Mouse (Mus musculus) gastrocnemius, postnatal 36 days (tissue): ENCODE data around the gene Calcr. TPM values are rescaled to one million over a fixed set of nuclear protein-coding genes. Genes with fewer than 3 reads are reported as not detected.
"Not testable (repeated sequence)": the region's sequence is repeated elsewhere in the genome, so short reads cannot be mapped to it uniquely, and the experiment has no call there.

Source experiments
- DNase-seq, 2 experiments: peaks; one replicate each; pipeline ENCODE4 v3.0.0; 2022
- intact Hi-C: fragments of 180-260 bp; cut with DNase I; formaldehyde crosslinking; loops from one replicate; pipeline ENCODE4 v1.15.1; 2025
- long read RNA-seq, 2 experiments: library from polyadenylated mRNA; stranded (forward); transcript quantifications; one replicate each; pipeline ENCODE4 v2.0.0; 2021
- microRNA-seq, 2 experiments: library from miRNA; unstranded; fragments of <30 nt; microRNA quantifications; one replicate each; pipeline ENCODE4 v1.2.0; 2021
- total RNA-seq, 2 experiments: library from RNA; stranded (reverse); gene quantifications; 2 replicates each; pipeline ENCODE4 v1.2.3; 2021

Gene Calcr
- under 1 TPM; 0.52 to 0.64 TPM for total RNA-seq
- long read RNA-seq, experiment 1 = 0 reads
- long read RNA-seq, experiment 2, partial matches to known transcripts = 1 of 2 reads
- long read RNA-seq, experiment 2, other reads (novel, unspliced or antisense) = 0 of 2 reads

DNA sequence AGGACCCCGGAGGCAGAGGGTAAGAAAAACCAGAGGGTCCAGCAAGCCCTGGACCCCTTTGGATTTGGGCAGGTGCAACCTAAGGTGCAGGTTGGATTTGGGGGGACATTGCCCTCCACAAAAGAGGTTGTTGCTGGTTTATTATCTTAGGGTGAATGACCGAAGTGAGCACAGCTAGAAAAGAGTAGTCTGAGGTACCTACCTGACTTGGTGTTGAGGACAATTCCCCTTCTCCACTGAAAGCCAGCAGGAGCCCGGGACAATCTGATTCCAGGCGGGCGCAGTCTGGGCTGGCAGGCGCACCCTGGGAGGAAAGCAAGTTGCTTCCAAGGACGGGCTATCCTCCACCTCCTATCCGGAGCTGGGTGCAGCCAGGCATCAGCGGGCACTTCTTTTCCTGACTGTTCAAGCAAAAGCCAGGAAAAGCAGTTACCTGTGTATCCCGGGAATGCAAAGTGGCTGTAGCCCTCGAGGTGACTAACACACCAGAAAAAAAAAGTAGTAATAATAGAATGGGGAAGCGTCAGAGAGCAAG lies at the start of gene Calcr:
TSS of gene Calcr (minus strand) at position 485 of the 535 bp plus-strand sequence.
- intact Hi-C loops = no loop called here

DNA sequence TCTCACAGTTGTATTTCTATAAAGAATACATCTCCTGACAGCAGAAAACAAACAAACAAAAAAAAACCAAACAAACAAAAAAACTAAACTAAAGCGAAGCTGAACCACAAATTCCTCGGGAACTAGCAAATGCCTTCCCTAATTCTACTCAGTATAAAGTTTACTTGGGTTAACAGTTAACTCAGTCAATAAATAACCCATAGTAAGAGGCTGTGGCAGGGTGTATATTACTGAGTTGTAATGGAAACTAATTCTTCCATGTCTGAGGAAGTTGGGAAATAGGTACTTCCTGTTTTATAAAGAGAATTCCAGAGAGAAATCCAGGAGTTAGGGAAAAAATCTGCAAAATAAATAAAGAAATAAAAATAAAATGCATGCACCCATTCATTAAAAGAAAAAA lies 3.0 kb upstream of the Calcr start:
- no peak for DNase-seq
- intact Hi-C loops = no loop called here

More for the DNA sequence above, at the start of gene Calcr:
- no peak for DNase-seq

DNA sequence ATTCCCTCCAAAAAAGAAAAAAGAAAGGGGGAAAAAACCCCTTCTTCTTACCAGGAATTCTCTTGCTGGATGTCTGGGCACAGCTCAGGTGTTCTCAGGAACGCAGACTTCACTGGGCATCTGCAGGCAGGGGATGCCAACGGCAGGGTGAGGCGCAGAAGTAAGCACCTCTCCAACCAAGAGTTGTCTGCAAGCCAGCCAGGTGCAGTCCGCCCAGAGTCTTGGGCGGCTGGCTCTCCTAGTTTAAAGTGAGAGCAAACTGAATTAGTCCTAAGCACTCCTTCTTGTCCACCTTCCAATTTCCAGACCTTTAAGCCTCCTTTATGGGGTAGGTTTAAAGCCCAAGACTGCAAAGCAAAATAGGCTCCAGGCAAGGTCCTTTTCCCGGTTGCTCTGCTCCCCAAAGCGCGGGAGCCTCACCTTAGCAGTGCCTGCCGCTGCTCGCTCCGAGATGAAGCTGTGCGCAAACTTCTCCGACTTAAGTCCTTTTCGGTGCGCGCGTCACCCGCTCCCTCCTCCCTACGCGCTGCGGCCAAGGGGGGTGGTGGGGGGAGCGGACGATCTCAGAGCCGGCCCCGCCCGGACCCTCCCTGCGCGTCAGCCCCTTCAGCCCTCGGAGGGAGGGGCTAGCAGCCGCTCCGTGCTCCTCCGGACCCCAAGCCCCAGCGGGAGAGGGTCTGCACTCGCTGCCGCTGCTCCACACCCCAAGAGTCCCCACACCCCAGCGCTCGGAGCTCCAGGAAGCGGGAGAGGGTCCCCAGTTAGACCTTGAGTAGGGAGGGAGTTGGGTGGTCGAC lies 1.1 kb downstream of the Calcr start:
- intact Hi-C loops = no loop called here
- DNase-seq = no peak

DNA sequence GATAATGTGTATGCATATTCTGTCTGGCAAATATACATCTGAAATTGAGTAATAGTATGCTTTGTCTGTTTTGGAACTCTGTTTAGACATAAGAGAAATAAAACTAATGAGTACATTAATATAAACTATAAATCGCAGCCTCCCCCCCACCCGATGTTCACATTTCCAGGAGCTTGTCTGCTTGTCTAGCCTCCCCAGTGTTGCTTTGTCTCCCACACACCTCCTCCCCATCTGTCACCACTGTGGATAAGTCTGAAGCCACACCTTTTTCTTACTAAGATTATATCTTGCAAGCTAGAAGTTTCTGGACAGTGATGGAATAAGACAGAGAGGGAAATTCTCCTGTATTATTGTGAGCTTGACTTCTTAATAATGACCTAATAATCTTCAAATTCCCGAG lies 12.9 kb downstream of the Calcr start:
- intact Hi-C loops = no loop called here

DNA sequence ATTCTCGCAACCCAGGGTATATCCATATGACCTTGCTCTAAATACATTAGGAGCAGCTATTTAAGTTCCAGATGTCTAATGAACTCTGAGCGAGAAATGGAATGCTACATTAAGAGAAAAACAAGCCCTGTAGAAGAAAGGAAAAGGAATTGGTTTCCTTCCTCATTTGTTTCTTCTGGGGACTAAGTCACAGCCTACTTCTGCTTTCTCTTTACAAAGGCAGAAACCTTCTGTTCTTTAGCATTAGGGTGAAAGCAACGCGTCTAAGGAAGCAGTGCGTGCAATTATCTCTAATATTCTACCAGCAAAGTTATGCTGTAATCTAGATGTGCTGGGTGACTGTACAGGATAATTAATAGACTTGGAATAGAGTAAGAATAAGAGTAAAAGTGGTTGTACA lies 14.9 kb downstream of the Calcr start:
- DNase-seq = no peak
- intact Hi-C loops = loop anchor here (10.0 kb wide), 1 partner anchor 235 kb away; no protein-coding TSS in a partner anchor

More for the DNA sequence above, 12.9 kb downstream of the Calcr start:
- DNase-seq = no peak

DNA sequence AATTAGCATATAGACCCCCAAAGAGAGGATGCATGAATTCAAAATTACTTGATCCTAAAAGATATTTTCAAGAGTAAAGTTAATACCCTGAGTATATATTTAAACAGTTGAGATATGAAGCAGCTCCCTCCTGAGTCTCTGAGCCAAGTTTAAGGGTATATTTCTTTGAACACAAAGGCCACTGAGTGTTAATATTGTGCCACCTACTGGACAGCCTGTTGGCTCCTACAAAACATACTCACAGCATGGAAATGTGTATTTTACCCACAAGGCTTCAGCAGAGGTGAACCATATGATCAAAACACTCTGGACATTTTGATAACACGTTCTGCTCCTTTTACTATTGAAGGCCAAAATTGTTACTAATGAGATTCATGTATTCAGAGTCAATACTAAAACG lies 19.0 kb downstream of the Calcr start:
- DNase-seq = no peak
- intact Hi-C loops = loop anchor here (10.0 kb wide), 1 partner anchor 231 kb away; no protein-coding TSS in a partner anchor

DNA sequence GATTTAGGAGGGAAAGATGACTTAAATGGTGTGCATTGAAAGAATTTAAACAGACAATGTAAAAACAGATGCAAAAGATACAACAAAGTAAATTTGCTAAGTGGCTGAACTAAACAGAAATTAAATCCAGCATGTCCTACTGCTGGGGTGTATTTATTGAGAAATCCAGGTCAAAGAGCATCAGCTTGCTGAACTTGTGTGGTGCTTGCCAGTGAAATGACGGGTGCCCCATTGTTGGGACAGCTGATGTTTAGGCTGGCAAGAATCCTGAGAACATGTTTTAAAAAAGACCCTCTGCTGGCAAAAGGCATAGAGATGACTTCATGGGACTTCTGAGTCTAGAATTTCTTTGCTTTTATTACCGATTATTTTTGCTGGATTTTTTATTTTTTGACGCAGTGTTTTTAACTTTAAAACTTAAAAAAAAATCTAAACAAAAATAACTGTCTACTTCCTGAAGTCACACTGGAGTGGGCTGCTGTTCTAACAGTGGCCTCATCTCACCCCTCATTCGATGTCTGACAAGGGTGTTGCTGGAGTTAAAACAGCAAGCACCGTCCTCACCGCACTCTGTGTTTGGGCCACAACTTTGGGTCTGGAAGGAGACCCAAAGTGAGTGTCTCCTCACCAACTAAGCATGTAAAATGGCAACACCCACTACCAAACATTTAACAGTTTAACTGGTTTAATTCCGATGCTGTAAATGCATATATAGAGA lies 22.4 kb downstream of the Calcr start:
- no peak for DNase-seq
- intact Hi-C loops = loop anchor here (10.0 kb wide), 1 partner anchor 227 kb away; no protein-coding TSS in a partner anchor

DNA sequence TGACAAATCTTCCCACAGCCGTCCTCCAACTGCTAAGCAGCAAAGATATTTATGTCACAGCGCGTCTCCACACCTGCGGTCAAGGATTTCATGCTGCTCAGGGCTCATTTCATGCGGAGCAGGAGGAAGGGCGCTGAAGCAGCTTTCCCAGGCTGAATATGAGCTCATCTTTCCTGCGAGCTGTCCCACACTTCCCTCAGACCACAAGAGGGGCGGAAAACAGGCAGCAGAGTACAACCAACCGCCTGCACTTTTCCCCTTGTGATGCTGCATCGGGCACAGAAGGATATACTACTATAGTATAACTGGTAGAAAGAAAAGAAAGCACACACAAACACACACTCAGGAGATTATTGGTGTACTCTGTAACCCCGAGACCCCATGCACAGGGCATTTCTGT lies 23.2 kb downstream of the Calcr start:
- peak in 1 of 2 experiments; percentile 12 for DNase-seq
- intact Hi-C loops = loop anchor here (10.0 kb wide), 1 partner anchor 226 kb away; no protein-coding TSS in a partner anchor

DNA sequence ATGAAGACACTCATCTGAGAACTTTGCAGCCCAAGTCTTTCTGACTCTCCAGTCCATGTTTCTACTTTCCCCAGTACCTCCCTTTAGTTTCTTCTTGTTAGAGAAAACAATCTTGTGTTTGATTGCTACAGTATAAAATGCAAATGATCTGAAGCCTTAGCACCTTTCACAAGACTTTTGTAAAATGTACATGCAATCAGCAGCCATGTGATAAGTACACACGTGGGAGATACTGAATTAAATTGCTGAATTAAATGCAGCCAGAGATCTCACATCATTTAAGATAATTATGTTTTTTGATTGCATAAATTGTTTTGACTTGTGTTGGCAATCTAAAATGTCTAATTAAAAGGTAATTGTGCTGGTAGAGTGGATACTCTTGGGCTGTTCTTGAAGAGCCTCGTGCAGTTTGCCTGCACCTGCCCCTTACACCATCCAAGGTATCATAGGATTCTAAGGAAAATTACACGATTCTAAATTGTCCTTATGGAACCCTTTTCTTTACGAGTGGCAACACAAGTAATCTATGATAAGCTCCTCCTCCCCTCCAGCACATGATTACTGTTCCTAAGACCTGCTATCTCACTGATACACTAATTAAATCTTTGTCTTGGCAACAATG lies 34.2 kb downstream of the Calcr start:
- no peak for DNase-seq
- intact Hi-C loops = no loop called here

DNA sequence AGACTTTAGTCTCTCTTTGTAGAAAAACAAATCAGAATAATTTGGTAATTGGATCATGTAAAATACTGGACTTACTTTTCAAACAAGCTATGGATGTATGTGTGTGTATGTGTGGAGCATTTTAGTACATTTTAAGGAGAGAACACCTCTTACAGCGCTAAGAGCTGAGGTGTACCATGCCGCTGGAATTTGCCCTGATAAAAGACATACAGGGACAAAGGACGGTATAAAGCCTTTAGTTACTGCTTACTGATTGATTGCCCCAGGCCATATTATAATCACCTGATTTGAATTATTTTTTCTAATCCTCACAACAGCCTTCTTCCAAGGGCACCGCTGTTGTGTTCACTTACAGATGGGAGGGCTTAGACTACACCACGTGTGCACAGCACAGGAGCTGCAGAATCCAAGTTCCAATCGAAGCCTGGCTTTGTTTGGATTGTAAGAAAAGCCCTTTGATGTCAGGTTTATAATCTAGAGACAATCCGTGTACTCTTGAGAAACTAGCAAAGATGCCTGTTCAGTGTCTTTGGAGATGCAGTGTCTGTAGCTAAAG lies 76.3 kb downstream of the Calcr start:
- intact Hi-C loops = no loop called here

DNA sequence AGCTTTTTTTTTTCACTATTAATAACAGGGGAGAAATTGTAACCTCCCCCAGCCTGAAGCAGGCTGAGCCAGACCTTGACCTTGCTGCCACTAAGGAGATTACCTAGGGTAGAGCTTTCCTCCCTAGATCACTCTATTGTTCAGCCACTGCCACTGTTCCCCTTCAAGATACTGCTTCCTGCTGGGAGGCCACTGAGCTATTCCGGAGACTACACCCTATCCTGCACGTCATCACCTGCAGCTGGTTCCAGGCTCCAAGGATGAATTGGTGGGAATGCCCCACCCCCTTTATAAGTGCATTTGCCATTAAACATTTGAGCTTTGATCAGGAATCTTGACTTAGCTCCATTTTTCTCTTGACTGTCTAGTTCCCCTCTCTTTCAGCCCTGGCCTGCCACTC lies 86.2 kb downstream of the Calcr start:
- intact Hi-C loops, DNase-seq: not testable (repeated sequence)

More for the DNA sequence above, 76.3 kb downstream of the Calcr start:
- no peak for DNase-seq

DNA sequence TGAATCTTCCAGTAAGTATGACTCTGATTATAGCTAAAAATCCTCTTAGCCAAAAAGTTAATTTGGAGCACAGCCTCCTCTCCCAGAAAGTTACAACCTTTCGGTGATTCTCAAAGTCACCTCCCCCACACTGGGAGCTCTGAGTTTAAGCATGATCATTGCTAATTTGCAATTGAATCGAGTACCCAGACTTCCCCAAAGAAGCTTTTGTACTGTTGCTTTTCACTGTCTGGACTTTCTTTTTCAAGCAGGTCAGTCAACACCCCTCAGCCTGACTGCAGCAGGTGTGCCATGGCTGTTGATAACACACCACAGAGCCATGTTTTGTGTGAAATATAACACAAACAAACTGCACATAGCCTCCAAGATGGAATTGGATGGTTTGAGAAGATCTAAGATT lies 86.7 kb downstream of the Calcr start:
- no peak for DNase-seq
- intact Hi-C loops = no loop called here

DNA sequence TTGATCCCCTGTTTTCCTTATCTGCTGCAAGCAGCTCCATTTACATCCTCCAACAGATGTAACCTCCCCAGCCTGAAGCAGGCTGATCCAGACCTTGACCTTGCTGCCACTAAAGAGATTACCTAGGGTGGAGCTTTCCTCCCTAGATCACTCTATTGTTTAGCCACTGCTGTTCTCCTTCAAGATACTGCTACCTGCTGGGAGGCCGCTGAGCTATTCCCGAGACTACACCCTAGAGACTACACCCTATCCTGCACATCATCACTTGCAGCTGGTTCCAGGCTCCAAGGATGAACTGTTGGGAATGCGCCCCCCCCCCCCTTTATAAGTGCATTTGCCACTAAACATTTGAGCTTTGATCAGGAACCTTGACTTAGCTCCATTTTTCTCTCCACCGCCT lies 92.6 kb downstream of the Calcr start:
- DNase-seq, intact Hi-C loops: not testable (repeated sequence)

DNA sequence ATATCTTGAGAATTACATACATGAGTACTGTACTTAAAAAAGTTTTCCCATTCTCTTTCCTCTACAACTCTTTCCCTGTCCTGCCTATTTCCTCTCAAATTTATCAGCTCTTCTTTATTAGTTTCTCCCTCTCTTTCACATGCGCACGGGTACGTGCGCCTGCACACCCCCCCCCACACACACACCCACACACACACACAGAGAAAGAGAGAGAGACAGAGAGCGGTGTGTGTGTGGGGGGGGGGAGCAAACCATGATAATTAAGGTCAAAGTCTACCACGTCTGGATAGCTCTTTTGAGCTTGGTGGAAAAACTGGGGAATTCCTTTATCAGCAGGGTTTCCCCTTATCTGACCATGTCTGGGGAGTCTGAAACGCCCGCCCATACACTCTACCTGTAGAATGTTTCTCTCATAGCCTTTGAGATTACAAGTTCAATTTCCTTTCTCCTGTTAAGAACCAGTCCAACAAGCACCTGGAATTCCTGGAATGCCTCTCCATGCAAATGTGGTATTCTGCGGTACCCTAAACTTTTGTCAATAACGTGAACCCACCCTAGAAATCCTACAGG lies 100.3 kb downstream of the Calcr start:
- intact Hi-C loops = no loop called here
- no peak for DNase-seq

DNA sequence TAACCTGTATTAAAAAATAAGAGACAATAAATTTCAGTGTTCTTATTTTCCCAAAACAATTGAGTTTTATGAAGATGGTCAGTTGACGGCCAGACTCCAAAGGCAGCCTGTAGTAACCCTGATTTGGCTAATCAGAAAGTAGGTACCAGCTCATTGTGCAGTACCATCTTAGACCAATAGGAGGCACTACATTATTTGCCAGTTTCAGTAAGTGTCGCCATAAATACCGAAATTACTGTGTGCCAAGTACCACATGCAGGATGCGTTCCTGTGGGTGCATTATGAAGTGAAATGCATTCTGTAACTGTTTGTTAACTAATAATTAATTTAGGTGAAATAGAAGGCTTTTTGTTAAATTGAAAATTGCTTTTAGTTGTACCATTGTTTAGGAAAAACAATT lies 106.1 kb downstream of the Calcr start:
- intact Hi-C loops = no loop called here
- no peak for DNase-seq

Small RNA genes lying within 50 kb of the gene (microRNA-seq; reads per million reads assigned to microRNA genes)
- gene Mir489 = 3.2 to 3.7 reads per million in 2 experiments
- 14.8 to 18.6 reads per million in 2 experiments for gene Mir653

Other genes with a start within 250 kb of the Calcr start
- gene Tfpi2, start 224.2 kb upstream of the Calcr start, total RNA-seq = under 1 TPM; 0.32 to 0.46 TPM
- gene Gngt1, start 229.1 kb upstream of the Calcr start, total RNA-seq = not detected
- 10 to 100 TPM; 17.8 to 22.3 TPM for gene Gng11, start 239.2 kb upstream of the Calcr start, total RNA-seq